Mouse (Mus musculus) retina, adult 2 months (tissue): Measurements from ENCODE around the gene Traf2.

Experiments used
- DNase-seq: peaks from one replicate; pipeline ENCODE4 v3.0.0-alpha.2; 2012; ENCODE audit warnings: low read depth, low spot score

Gene Traf2

DNA sequence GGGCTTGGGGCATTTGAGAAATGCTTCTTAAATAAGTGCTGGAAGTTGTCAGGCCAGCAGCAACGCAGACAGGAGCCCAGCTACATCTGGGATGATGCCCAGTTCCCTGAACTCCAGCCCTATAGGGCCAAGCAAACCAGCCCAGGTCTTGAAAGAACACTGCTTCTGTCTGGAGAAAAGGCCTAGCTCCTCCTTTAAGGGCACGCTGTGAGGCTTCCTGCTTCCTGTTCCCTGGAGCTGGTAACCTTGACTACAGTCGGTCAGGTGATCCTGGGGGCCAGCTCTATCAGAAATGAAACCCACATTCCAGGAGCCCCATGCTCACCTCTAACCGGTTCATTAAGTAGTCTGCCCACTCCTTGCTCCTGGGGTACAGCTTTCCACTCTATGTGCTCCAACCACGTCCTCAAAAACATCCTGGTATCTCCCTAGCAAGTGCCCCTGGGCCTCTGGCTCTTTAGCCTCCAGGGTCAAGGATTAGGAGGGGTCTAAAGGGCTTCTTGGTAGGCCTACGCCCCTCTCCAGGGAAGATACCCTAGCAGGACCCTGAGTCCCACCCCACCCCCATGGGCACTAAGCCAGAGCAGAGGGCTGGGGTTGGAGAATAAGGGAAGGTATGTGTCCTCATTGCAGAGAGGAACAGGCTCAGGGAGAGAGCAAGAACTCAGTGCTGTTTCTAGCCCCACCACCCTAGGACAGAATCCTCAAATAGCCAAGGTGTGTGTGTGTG, 48.7 kb downstream of the Traf2 start:
- no peak for DNase-seq

DNA sequence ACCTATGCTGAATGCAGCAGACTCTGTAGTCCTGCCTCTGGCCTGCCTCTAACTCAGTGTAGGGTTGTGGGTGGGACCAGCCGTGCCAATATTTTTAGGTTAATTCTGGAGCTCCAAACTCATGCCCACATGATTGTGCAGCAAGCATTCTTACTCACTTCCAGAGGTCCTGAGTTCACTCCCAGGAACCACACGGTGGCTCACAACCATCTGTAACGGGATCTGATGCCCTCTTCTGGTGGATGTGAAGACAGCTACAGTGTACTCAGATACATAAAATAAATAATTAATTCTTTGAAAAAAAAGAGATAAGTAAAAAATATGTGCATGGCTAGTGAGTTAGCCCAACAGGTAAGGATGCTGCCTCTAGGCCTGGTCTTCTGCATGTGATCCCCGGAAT, 50.3 kb downstream of the Traf2 start:
- DNase-seq = no peak

DNA sequence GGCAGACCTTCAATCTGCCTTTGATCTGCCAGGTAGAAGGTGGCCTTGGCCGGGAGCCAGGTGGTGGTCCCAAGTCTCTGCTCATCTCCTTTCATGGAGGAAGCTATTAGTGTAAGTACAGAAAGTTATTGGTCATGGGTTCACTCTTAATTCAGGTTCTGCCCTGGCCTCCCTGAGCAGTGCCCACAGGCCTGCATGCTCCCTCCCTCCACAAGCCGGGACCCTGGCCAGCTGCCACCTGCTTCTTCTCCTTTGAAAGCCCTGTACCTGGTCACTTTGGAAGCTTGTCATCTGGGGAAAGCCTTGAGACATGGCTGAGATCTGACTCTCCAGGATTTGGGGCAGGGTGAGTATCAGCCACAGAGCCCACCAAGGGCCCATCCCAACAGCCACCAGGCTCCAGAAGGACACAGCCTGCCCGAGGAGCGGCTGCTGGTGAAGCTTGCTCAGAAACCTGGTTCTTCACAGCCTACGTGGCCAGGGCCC, 53.2 kb downstream of the Traf2 start, which contains the start of gene Lcn12:
Gene Lcn12, minus strand, starts transcription at position 436 of the 486 bp plus-strand sequence.
- DNase-seq = no peak

DNA sequence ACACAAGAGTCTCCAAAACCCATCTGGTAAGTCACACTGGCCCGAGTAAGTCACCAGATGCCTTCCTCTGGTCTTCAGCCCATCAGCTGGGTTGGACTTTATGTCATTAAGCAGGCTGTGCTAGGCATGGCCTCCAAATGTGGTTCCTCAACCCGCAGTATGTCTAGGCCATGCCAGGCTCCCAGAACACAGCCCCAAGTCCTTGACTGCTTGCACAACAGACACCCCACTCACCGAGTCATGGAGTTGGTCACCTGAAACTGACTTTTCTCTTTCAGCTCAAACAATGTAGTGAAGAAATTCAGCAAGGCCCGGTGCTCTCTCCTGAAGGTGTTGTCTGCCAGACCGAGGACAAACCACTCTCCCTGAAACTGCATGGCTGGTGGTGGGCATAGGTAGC, 53.8 kb downstream of the Traf2 start:
- no peak for DNase-seq

DNA sequence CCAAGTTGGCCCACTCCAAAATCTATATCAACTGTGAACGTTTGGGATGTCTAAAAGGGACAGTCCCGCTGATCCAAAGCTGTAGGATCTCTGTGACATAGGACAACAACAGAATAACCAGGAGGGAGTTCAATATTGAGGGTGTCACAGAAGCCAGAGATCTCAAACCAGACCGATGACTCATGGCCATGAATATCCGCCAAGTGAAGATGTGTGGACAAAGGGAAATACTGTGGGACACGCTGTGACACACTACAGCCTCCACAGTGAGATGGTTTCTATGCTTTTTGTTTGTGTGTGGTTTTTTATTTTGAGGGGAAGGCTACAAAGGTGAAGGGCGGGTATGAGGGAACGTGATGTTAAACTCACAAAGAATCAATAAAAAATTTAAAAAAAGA, 58.1 kb downstream of the Traf2 start:
- DNase-seq = no peak

DNA sequence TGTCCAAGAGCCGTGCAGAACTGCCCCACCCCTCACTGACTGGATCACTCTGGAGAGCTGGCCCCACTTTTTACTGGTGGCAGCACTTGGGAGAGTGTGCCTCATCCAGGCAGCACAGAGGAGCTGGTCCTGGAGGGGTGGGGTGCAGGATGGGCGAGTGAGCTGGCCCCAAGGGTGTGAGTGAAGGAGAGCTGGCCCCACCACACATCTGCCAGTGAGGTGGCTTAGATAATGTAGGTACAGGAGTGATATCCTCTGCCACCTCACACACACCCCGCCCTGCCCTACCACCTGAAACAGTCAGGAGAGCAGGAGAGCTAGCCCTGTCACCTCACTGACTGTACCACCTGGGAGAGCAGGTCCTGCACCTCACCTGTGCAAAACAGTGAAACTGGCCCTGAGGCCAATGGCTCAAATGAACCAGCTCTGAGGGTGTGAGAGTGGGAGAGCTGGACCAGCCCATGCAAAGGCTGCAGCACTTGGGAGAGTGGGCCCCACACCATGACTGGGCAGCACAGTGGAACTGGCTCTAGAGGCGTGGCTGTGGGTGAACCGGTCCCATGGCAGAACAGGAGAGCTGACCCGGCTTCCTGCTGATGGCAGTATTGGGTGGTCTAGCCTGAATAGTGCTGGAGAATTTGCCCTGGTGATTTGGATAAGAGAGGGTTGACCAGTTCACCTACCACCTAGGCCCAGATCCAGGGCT, 58.6 kb downstream of the Traf2 start:
- no peak for DNase-seq

DNA sequence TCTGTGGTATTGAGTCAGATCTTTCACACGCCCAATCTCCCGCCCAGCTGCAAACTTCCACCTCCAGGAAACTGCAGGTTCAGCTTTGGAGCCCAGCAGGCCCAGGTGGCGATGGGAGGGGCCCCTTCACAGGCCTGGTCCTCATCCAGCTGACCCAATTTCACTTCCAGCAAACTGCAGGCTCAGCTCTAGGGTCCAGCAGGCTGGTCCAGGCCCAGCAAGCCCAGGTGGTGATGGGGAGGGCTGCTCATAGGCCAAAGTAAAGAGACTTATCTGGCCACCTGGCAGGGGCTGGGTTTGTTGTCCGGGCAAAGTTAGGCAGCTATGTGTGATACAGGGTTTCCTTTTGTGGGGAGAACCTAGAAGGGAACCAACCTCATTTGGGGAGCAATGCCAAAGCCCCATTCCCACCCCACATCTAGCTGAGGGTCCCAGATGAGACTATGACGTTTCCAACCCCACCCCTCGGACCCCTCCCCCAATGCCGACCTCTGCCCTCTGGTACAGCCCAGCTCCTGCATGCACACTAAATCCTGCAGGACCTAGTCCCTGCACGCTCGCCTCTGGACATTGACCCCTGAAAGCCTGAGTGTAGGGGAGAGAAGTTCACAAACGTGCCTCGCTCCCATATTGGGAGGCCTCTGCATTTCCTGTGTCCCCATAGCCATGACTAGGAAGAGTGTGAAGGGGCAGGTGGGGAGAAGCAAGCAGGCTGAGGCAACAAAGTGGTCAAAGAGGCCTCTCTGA, 61.7 kb downstream of the Traf2 start:
- no peak for DNase-seq

DNA sequence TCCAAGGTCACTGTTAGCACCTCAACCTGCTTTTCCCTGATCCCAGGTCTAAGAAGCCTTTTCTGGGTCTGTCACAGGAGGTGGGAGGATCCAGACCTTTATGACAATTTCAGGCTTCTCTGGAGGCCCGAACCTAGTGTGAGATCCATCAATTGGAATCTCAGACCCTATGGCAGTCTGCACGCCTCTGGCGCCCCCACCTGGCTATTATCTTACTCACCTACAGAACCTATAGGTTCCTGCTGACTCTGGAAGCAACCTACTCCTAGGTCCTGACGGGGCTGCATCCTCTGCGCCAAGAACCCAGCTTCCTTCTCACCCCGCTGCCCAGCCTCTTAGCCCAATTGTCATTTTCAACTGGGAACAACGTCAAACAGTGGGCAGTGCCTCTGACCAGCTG, 63.8 kb downstream of the Traf2 start:
- DNase-seq = no peak

DNA sequence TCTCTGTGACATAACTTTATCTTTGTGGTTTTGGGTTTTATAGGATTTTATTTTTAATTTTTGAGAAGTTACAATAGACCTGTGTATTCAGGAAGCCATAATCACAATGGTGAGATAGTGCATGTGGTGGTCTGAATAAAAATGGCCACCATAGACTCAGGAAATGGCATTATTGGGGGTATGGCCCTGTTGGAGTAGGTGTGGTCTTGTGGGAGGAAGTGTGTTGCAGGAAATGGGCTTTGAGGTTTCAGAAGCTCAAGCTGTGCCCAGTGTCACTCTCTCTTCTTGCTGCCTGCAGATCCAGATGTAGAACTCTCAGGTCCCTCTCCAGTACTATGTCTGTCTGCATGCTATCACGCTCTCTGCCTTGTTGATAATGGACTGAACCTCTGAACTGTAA, 66.2 kb downstream of the Traf2 start:
- DNase-seq = no peak

DNA sequence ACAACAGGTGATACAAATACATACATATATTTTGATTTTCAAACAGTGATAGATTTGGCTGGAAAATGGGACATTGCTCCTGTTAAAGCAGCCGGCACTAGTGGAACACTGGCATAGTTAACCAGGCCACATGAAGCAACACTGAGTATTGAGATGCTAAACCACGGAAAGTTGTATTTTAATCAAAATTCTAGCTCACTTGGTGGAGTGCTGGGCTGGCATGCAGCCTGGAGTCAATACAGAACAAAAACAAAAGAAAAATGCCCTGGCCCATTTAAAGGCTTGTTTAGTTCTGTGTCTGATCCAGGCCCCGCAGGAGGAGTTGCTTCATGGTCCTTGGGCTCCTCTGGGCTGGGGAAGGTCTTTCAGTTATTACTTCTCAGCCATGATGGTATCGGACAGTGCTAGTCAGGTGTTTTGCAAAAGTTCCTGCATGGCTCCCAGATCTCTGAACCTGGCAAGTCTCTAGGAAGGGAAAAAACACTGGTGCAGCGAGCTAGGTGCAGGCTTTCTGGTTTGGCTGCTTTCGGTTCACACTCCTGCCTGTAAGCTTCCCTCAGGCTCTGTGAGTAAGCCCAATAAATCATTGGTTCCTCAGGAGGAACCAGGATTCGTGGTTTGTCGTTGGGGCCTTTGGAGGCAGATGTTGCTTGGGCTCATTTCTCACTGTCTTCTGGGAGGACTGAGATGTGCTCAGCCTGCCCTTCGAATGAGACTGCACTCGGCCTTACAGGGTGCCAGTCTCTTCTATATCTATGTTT, 67.0 kb downstream of the Traf2 start:
- no peak for DNase-seq

DNA sequence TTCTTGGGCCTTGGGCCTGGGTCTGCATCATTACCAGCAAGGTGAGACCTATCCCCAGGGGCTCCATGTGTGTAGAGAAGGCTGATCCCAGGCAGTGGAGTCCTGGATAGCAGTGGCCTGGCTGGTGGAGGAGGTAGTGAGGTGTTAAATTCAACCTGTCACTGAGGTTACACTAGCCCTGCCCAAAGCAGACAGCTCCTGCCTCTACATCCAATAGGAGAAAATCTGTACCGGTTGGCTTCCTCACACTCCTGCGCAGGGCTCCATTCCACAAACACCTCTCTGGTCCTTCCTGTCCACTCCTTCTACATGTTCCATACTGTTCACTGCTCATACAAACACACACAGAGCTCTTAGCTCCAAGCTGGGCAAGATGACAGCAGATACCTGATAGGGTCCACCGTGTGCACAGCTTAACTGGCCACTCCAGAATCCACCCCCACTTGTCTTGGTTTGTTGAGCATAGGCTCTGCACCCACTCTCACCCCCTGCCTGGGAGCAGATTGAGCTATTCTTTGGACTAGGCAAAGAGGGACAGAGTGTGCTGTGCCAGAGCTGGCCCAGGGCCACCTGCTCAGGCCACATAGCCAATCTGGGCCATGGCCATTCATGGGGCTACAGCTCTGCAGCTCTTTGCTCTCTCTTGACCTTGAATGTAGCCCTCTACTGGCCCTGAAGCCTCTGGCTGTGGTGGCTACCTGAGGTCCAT, 68.6 kb downstream of the Traf2 start:
- no peak for DNase-seq

DNA sequence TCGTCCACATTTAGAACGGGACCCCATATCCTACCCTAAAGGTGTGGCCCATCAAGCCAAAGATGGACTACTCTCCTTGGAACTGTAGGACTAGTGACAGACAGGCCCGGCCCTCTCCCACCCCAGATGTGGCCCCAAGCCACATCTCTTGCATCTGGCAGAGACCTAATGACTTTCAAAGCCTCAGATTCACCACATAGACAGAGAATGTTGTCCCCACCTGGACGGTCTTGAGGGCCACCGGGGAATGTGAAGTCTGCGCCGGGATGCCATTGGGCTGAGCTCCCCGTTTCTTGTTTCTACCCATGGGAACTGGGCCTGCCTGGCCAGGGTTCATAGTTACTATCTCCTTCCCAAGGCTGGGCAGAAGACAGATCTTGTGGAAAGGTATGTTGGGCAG, 69.2 kb downstream of the Traf2 start:
- DNase-seq = no peak

DNA sequence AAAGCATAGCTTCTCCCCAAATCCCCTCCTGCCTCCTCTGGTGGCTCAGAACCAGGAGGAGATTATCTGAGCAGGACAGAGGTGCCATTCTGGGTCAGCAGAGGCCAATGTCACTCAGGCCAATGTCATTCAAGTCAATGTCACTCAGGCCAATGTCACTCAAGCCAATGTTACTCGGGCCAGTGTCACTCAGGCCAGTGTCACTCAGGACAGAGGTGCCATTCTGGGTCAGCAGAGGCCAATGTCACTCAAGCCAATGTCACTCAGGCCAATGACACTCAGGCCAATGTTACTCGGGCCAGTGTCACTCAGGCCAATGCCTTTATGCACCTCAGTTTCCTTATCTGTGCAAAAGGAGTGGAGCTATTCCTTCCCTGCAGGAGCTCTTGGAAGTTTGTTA, 74.2 kb downstream of the Traf2 start:
- no peak for DNase-seq

DNA sequence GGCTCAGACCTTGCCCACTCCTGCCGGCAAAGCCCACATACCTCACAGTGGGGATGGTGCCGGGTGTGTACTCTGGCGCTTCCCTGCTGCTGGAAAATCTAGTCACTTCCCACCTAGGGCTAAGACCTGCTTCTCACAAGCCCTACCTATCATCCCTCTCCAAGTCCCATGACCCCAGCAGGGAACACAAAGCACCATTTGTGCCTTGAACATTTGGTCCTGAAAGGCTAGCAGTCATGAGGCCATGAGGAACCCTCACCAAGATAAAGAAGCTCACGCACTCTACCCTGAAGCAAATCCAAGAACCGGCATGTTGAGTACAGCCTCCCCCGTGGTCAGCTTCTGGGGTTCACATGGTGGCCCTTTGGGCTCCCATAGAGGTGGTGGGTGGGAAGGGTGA, 76.8 kb downstream of the Traf2 start, which contains the start of gene Ptgds:
Gene Ptgds, minus strand, starts transcription at position 78 of the 400 bp plus-strand sequence.
- DNase-seq = no peak

DNA sequence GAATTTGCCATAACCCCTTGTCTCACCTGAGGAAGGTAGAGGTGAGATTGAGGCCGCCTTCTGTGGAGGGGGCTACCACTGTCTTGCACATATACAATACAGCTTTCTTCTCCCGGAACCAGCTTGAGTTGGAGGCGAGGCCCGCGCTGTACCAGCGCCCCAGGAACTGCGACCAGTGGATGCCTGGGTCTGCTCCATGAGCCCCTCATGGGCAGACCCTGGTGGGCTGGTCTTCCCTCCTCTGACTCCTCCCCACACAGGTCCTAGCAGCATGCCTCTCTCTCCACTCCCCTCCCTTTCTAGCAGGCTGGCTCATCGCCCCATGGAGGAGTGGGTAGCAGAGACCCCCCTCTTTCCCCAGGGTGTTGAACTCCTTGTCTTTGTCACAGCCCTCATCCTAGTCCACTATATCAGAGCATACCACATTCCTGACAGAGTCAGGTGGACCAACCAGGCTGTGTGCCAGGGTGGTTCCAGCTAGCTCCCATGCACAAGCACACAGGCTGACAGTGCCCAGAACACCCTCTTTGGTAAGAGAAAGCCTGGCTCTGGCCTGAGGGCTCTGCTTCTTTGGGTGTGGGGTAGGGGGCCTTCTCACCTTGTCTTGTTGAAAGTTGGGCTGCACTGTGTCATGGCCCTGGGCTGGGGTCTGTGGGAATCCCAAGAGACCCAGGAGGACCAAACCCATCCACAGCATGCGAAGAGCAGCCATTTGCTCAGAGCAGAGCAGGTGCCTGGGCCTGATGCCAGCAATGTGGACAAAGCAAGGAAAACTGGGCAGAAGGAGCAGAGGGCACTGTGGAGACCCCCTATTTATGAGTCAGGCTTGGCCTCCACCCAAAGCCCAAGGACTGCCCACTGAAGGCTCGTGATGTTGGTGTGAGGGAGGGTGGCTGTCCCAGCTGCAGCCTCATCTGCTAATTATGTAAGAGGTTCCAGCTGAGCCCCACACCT, 77.5 kb downstream of the Traf2 start:
- no peak for DNase-seq
